Mouse (Mus musculus) testis, adult 2 months (tissue): Measurements from ENCODE around the gene Stn1. TPM values are rescaled to one million over a fixed set of nuclear protein-coding genes. Genes with fewer than 3 reads are reported as not detected.

Experiments used
- H3K27ac ChIP-seq: fragments of 200-500 bp; 2 replicates; pipeline ENCODE4 v1.5.1; 2012; ENCODE audit warnings: low read depth, low read length; ENCODE audit not compliant: control insufficient read depth, insufficient read depth
- H3K27me3 ChIP-seq: fragments of 200-500 bp; 2 replicates; pipeline ENCODE4 v1.6.1; 2012; ENCODE audit warnings: mild to moderate bottlenecking, low read length, moderate library complexity; ENCODE audit not compliant: control insufficient read depth, insufficient read depth
- H3K36me3 ChIP-seq: fragments of 200-500 bp; 2 replicates; pipeline ENCODE4 v1.6.1; 2012; ENCODE audit warnings: mild to moderate bottlenecking, low read length; ENCODE audit not compliant: control insufficient read depth, insufficient read depth
- H3K4me1 ChIP-seq: fragments of 200-500 bp; 2 replicates; pipeline ENCODE4 v1.6.1; 2012; ENCODE audit warnings: low read length; ENCODE audit not compliant: control insufficient read depth, insufficient read depth
- H3K4me3 ChIP-seq: fragments of 200-500 bp; 2 replicates; pipeline ENCODE4 v1.5.1; 2012; ENCODE audit warnings: low read depth, mild to moderate bottlenecking, low read length, moderate library complexity, mixed read lengths; ENCODE audit not compliant: control insufficient read depth
- CTCF ChIP-seq: fragments of 200-500 bp; IDR thresholded peaks from 2 replicates; pipeline ENCODE4 v1.5.1; 2012; ENCODE audit warnings: low read depth, mild to moderate bottlenecking, inconsistent platforms, low read length, moderate library complexity; ENCODE audit not compliant: control insufficient read depth, insufficient read depth, insufficient replicate concordance
- POLR2A ChIP-seq: fragments of 200-500 bp; IDR thresholded peaks from 2 replicates; pipeline ENCODE4 v1.6.1; 2012; ENCODE audit warnings: low read depth, mild to moderate bottlenecking, inconsistent platforms, low read length, moderate library complexity; ENCODE audit not compliant: control insufficient read depth
- polyA plus RNA-seq: library from polyadenylated mRNA; depleted of rRNA; stranded (reverse); fragments of >200 nt; gene quantifications from 2 replicates; pipeline ENCODE4 v1.2.3, GENCODE M21; 2012

The Stn1 gene
- polyA plus RNA-seq, 1 experiment, result 19.6 TPM

GRCm38 (mm10) chr19:47570042-47570441 is 32.7 kb upstream of the Stn1 start:
- TF ChIP-seq POLR2A (no peak), CTCF (no peak)
- Histone ChIP-seq H3K4me3 (no peak overlapping the region), H3K36me3 (no peaks in the 10 kb centered on the region), H3K27ac (no peak overlapping the region), H3K4me1 (no peaks in the 10 kb centered on the region), H3K27me3 (no peaks in the 10 kb centered on the region)

GRCm38 (mm10) chr19:47565994-47566393 is 28.7 kb upstream of the Stn1 start:
- no peaks in the 10 kb centered on the region for H3K27me3 ChIP-seq
- no peaks in the 10 kb centered on the region for H3K36me3 ChIP-seq
- no peak overlapping the region for H3K4me3 ChIP-seq
- H3K27ac ChIP-seq, result no peak overlapping the region
- H3K4me1 ChIP-seq, result no peaks in the 10 kb centered on the region
- no peak for TF ChIP-seq CTCF
- no peak for TF ChIP-seq POLR2A

- Histone ChIP-seq H3K4me3 (no peak overlapping the region), H3K27ac (no peak overlapping the region), H3K36me3 (no peaks in the 10 kb centered on the region), H3K4me1 (no peaks in the 10 kb centered on the region), H3K27me3 (no peaks in the 10 kb centered on the region)
- no peak for TF ChIP-seq POLR2A
- no peak for TF ChIP-seq CTCF
Observed at GRCm38 (mm10) chr19:47565031-47565654, 27.8 kb upstream of the Stn1 start.

GRCm38 (mm10) chr19:47563715-47564114 is 26.4 kb upstream of the Stn1 start:
- Histone ChIP-seq H3K27ac (no peak overlapping the region), H3K4me3 (no peak overlapping the region), H3K4me1 (no peaks in the 10 kb centered on the region), H3K27me3 (no peaks in the 10 kb centered on the region), H3K36me3 (no peaks in the 10 kb centered on the region)
- TF ChIP-seq POLR2A (no peak), CTCF (no peak)

- H3K27ac ChIP-seq, result no peak overlapping the region
Observed at GRCm38 (mm10) chr19:47561996-47562441, 24.7 kb upstream of the Stn1 start.

GRCm38 (mm10) chr19:47560544-47561161 is 23.3 kb upstream of the Stn1 start:
- TF ChIP-seq POLR2A (no peak), CTCF (no peak)
- no peaks in the 10 kb centered on the region for H3K27me3 ChIP-seq
- H3K36me3 ChIP-seq, result no peaks in the 10 kb centered on the region
- no peak overlapping the region for H3K4me3 ChIP-seq
- no peak overlapping the region for H3K27ac ChIP-seq
- no peaks in the 10 kb centered on the region for H3K4me1 ChIP-seq

More at GRCm38 (mm10) chr19:47561996-47562441, 24.7 kb upstream of the Stn1 start:
- TF ChIP-seq POLR2A, result no peak
- TF ChIP-seq CTCF, result no peak
- H3K36me3 ChIP-seq, result no peaks in the 10 kb centered on the region
- no peak overlapping the region for H3K4me3 ChIP-seq
- H3K4me1 ChIP-seq, result no peaks in the 10 kb centered on the region
- no peaks in the 10 kb centered on the region for H3K27me3 ChIP-seq

- no peaks in the 10 kb centered on the region for H3K36me3 ChIP-seq
- H3K4me3 ChIP-seq, result no peak overlapping the region
- H3K27me3 ChIP-seq, result no peaks in the 10 kb centered on the region
- TF ChIP-seq POLR2A, result no peak
- no peak for TF ChIP-seq CTCF
- no peak overlapping the region for H3K27ac ChIP-seq
- H3K4me1 ChIP-seq, result no peaks in the 10 kb centered on the region
Observed at GRCm38 (mm10) chr19:47559751-47560512, 22.6 kb upstream of the Stn1 start.
